Mouse (Mus musculus) liver, adult 2 months (tissue): ENCODE results near the gene Ankra2.

Source experiments
- CTCF ChIP-seq: fragments of 200-500 bp; IDR thresholded peaks from 2 replicates; pipeline ENCODE4 v1.5.1; 2011; ENCODE audit warnings: low read depth, low read length, control low read depth
- POLR2A ChIP-seq: fragments of 200-500 bp; IDR thresholded peaks from 2 replicates; pipeline ENCODE4 v1.6.1; 2011; ENCODE audit warnings: low read length, control low read depth; ENCODE audit not compliant: insufficient read depth; ENCODE audit errors: extremely low read depth

DNA sequence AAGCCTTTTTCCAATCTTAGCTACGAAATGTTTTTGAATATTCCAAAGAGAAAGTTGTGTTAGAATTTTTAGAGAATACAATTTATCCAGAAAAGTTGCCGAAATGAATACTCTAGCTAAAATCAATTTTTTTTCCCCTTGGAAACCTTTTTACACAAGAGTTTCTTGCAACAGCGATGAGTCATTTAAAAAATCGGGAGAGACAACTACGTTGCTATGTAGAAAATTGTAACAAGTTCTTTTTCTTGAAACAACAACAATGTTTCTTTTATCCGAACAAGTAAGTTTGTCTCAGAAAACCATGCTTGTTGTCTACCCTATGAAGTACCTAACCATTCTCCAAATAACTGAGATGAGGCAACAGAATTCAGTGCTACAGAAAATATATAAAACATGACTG is 55.0 kb downstream of the Ankra2 start:
- TF ChIP-seq CTCF (no peak), POLR2A (no peak)
